Mouse (Mus musculus) telencephalon, adult 2 months (tissue): ENCODE results near the gene Mllt1.

Experiments used
- DNase-seq: peaks from one replicate; pipeline ENCODE4 v3.0.0-alpha.2; 2011; ENCODE audit warnings: low read depth, low spot score

Gene Mllt1

DNA sequence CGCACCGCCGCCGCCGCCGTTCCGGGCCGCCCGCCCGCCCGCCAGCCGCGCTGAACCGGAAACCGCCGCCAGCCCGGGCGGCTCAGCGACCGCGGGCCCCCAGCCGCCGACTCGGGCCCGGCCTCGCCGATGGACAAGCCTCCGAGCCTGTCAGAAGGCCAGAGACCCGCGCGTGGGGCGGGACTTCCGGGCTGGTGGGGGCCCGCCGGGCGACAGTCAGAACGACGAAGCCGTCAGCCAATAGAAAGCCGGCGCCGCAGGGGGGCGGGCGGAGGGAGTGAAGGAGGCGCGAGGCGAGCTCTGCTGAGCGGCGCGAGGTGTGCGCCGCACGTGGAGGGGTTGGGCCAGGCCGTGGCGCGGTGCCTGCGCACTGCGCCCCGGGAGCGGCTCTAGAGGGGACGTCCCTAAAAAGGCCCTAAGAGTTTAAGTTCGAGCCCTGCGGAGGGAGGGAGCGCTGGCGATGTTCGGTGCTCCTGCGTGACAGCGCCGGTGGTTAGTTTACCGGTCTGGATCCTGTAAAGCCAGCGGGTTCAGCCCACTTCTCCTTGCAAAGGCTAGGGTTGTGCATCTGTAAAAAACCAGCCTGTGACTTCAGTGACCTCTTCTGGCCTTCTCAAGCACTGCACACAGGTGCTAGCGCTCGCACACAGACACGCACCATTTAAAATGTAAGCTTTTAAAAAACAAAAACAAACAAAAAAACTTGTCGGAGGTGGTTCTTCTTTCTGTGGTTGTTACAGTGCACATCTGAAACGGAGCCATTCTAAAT lies at the start of gene Mllt1:
Gene Mllt1, minus strand, starts transcription at position 53 of the 769 bp plus-strand sequence.
- DNase-seq = peak; percentile 93

DNA sequence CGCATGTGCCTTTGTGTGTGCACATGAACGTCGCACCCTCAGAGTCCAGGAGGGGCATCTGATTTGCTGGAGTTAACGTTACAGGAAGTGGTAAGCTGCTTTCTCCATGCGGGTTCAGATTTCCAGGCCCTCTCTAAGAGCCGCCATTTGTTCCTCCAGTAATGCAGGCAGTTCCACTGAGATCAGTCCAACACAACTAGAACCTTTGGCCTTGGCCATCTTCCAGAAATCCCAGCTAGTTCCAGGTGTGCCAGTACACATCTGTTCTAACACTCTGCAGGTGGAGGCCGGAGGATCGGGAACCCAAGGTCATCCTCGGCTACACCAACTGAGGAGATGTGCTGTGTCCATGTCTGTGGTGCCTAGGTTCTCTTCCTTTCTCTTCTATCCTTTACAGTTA lies 49.7 kb upstream of the Mllt1 start:
- DNase-seq = no peak

DNA sequence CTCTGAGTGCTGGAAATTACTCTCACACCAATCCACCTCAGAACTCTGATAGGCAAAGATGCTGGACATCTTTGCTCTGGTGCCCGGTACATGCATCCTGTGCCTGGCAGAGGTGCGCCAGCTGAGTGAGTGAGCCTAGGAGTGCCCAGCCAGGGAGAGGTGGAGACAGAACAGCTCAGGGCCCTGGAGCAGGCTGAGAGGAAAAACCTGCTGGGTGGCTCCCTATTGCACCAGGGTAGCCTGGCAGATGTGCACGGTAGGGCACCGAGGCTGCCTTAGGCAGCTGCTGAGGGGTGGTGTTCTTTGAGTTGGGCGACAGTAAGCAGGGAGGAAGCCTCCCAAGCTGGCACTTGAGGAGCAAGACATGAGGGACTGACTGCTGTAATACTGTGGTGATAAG lies 46.8 kb upstream of the Mllt1 start, which contains the start of gene Acer1:
Gene Acer1, minus strand, starts transcription at position 114 of the 400 bp plus-strand sequence.
- DNase-seq = no peak

DNA sequence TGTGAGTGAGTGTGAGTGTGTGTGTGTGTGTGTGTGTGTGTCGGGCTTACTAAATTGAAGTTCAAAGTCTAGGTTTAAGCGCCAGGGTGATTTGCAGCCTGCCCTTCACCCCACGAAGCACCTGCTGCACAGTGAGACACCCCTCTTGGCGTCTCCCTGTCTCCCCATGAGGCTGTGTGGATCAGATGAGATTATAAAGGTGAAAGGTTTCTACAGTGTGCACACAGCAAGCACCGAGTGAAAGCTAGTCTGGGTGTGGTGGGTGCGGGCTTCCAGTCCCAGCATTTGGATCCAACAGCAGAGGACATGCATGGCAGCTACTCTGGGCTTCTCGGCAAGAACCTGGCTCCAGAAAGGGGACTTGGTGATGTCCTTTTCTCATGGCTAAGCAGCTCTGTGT lies 45.8 kb upstream of the Mllt1 start:
- no peak for DNase-seq

DNA sequence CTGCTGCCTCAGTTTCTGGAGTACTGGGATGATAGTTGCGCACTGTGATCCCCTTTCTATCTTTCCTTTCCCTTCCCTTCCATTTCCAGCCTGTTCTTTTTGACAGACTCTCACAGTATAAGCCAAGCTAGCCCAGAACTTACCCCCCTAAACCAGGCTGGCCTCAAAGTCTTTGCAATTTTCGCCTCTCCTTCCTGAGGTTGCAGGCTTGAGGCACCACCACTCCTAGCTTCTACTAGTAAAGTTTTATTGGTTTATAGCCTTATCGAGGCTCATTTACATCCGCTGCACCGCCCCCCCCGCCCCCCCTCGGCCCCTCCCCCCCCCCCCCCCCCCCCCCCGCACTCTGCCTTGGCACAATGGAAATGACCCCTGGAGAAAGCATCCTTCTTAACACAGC lies 44.3 kb upstream of the Mllt1 start:
- DNase-seq = no peak

DNA sequence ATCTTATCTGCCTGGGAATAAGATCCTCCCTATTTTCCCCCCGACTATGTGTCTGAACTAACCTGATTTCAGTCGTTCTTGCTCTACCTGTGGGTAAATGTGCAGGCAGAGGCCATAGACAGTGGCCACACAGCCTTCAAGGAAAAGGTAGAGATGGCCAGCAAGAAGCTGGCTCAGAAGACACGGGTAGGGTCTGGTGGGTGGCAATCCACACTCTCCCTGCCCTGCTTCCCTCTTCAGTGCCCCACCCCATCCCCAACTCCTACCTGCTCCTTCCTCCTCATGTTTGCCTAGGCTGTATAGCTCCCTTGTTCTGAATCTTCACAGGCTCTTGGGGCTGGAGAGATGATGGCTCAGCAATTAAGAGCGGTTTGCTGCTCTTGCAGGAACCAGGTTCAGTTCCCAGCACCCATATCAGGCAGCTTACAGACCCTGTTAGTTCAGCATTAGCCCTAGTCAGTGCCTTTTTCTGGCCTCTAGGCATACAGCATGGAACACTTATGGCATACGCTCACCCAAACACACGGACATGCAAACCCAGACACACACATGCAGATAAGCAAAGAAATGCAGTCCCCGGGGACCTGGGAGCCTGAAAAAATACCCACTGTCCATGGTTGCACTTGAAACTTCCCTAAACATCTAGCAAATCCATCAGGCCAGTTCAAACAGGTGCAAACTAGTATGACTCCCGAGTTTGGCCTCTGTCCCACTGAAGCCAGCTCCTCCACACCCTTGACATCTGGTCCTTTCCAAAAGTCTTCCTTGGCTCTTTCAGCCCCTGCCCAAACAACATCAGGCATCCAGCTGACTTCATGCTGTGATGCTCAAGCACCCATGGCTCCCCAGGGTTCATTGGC lies 41.5 kb upstream of the Mllt1 start:
- DNase-seq = no peak

DNA sequence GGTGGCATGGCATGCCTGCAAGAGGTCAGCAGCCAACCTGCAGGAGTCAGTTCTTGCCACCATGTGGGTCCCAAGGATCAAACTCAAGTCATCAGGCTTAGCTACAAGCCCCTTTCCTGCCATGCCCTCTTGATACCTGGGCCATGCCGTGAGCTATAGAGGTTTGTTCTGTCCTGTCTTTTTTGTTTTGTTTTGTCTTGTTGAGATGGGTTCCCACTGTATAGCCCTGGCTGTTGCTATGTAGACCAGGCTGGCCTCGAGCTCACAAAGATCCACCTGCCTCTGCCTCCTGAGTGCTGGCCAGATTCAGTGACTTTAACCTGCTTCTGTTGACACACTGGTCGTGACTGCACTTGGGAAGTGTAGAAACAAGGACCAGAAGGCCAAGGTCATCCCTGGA lies 40.2 kb upstream of the Mllt1 start:
- no peak for DNase-seq

DNA sequence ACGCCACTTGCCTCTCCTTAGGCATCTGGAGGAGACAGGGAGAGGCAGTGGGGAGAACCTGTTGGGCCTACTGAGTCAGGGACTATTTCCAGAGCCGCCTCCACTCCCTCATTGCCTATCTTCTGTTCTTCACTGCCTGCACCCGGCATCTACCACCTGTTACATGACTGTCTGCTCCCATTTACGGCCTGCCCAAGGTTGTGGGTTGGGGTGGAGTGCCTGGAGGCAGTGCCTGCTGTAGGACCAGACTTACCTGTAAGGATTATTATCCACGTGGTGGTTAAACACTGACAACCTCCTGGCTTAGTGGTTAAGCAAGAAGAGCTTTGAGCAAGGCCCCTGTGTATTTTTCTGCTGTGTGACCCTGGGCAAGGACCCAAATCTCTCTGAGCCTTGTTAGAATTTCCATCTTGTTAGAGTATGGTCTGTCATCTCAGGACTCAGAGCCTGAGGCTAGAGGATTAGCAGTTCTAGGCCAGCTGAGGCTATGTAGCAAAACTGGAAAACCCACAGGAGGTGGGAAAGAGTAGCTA lies 39.6 kb upstream of the Mllt1 start:
- no peak for DNase-seq

DNA sequence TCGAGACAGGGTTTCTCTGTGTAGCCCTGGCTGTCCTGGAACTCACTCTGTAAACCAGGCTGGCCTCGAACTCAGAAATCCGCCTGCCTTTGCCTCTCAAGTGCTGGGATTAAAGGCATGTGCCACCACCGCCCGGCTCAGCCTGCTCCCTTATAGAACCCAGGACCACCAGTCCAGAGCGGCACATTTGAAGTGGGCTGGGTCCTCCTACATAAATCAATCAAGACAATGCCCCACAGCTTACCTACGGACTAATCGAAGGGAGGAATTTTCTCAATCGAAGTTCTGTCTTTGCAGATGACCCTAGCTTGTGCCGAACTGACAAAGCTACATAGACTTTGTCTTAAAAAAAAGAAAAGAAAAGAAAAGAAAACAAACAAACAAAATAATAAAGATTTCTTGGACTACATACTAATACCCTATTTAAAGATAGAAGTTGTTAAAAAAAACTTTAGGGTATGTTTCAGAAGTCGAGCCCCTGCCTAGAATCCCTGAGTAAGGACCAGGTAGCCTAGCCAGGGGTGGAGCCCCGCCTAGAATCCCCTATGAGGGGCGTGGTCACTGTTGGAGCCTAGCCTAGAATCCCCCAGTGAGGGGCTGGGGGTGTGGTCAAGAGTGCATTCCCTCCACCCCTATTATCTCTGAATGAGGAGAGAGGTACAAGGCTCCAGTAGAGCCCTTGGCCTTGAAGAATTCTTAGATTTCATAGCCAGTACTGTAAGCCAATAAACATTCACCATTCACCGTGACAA lies 38.9 kb upstream of the Mllt1 start:
- DNase-seq = no peak

DNA sequence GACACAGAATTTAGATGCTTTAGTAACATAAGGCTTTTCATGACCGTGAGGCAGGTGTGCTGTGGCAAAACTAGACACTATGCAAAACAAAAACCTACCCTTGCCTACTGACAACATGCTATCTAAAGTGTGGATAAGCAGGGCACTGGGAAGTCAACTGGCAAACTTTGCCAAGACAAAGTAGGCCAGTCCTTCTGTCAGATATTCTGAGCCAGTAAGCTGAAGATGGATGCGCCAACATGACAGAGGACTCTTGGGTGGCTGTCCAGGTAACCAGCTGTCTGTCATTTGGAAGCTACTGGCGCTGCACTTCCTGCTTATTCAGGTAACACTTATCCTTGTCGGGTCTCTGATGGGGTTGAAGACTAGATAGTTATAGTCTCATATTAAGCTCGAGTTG lies 34.9 kb upstream of the Mllt1 start:
- no peak for DNase-seq

DNA sequence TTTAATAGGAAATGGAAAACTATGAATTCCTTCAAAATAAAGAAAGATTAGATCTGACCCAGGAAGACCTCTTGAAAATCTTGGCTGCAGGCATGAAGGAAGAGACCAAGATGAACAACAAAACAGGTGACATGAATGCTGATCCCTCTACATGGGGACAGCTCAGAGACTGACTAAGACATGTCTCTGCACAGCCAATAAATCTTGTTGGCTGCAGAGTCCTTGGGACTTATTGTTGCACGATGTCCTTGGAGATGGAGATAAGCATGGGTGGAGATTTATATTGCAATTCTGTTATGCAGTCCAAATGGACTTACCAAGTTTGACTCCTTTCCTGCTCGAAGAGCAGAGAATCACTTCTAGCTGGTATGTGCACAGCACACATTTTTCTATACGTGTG lies 34.1 kb upstream of the Mllt1 start:
- no peak for DNase-seq

DNA sequence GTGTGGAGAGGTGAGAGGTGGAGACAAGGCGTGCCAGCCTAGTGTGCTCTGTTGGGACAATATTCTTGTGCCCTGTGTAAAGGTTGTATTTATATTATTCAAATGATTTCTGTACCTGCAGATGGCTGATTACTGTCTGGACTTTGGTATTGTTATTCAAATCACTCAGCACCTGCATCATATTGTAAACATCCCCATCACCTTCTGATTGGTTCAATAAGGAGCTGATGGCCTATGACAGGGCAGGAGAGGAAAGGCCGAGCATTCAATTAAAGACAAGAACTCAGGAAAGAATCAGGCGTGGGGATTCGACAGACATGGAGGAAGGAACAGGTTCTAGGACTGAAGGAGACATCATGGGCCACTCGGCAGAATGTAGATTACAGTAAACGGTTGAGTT lies 28.4 kb upstream of the Mllt1 start:
- DNase-seq = no peak

DNA sequence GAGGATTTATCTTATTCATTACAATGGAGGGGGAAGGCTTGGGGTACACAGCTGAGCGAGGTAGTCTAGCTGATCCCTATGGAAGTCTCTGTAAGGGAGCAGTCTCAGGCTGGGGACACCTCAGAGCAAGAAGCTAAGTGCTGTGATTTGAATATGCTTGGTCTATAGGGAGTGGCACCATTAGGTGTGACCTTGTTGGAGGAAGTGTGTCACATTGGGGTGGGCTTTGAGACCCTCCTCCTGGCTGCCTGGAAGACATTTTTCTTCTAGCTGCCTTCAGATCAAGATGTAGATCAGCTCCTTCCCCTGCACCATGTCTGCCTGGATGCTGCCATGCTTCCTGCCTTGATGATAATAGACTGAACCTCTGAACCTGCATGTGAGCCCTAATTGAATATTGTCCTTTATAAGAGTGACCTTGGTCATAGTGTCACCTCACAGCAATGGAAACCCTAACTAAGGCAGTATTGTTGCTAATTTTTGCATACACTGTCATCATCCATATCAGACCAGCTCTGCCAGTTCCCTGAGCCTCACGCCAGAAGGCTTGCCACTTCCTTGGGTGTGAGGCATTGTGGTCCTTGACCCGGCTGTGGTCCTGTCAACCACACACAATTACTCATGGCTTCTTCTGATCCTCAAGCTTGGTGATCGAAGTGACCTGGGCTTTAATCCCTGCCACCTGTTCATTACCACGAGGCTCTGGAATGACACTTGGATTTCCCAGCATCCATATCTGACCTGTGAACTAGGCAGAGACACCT lies 27.6 kb upstream of the Mllt1 start:
- no peak for DNase-seq

DNA sequence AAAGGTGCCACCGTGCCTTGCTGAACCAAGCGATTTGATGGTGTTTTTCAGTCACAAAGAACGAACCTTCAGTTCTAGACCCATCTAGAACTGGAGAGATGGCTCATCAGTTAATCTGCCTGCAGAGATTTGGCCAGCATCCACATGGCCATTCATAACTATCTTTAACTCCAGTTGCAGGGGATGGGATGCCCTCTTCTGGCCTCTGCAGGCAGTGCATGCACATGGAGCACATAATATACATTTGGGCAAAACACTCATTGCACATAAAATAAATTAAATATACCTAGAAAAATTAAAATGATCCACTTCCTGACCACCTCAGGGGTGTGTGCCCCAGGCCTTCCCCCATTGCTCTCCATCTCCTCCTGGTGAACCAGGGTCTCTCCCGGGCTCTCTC lies 26.7 kb upstream of the Mllt1 start:
- no peak for DNase-seq

DNA sequence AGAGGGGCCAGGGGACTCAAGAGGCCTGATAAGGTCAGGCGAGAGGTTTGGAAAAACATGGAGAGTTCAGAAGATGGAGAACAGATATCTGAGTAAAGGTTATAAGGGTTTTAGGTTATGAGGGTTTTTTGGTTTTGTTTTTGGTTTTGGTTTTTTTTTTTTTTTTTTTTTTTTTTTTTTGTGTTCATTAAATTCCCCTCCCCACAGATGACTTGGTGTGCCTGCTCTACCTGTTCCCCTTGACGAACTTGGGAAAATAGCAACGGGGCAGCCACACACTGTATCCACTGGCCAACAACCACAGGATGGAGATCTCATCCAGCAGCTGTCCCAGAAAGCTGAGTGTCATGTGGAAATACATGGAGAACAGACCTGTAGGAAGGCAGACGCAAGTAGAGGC lies 23.5 kb upstream of the Mllt1 start:
- no peak for DNase-seq

DNA sequence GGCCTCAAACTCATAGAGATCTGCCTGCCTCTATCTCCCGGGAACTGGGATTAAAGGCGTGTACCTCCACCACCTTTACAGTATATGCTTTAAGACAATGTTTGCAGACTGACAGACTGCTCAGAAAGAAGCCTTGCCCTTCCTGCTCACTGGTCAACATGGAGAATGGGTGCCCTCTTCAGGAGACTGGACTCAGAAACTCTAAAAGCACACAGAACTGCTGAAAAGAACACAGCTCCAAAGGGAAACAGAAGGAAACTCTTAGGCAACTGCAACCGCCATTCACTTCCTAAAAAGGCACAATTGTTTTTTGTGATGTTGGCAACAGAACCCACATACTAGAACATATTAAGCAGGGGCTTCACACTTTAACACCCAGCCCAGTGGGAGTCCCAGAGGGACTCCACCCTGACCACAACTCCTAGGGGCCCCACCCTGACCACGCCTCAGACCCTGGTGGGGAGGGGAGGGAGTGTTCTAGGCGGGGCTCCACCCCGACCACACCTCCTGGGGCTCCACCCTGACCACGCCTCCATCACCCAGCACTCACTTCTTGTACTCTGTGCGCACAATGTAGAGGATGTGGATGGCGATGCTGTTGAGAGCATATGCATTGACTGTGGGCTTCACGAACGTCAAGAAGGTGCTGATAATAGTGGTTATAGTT lies 22.7 kb upstream of the Mllt1 start:
- no peak for DNase-seq

DNA sequence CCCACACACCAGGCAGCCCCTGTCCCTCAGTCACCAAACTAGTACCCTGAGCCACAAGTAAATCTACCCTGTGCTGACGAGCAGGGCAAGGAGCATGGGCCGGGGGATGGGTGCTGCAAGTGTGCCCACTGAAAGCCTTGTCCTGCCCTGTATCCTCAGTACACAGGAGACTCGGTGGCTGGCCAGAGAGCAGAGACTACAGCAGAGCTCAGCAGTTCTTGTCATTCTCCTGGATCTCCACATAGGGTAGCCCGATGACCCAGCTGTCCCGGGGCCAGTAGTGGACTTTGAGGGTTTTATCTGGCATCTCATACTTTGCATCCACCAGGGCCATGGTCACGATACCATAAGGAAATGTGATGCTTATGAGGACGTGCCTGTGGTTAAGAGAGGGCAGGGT lies 19.7 kb upstream of the Mllt1 start:
- no peak for DNase-seq

DNA sequence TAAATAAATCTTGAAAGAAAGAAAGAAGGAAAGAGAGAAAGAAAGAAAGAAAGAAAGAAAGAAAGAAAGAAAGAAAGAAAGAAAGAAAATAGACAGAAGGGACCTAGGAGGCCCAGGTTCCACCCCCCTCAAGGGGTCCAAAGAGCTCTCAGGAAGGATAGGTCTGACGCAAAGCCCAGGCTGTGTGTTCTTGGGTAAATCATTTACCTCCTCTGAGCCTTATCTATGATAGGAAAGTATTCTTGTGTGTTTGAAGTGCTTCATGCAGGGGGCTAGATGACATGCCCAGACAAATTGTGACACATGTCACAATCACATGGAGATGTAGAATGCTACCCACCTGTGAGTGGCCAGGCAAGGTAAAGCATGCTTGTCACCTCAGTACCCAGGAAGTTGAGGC lies 17.4 kb upstream of the Mllt1 start:
- DNase-seq = no peak

DNA sequence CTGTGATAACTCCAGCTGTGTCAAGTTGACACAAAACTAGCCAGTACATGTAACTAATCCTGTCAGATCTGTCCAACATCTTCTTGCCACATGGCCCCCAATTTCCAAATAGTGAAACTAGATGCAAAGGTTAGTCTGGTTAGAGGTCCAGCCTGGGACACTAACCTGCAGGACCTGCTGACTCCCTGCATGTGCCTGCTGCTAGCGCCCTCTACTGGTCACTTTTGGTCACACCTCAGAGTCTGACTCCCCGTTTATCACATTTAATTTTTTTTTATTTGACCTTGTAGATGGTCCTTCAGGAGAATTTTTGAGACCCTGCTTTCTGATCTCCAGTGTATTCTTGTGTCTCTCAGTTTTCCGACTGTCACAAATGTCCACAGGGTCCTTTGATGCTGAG lies 15.7 kb upstream of the Mllt1 start:
- DNase-seq = no peak

DNA sequence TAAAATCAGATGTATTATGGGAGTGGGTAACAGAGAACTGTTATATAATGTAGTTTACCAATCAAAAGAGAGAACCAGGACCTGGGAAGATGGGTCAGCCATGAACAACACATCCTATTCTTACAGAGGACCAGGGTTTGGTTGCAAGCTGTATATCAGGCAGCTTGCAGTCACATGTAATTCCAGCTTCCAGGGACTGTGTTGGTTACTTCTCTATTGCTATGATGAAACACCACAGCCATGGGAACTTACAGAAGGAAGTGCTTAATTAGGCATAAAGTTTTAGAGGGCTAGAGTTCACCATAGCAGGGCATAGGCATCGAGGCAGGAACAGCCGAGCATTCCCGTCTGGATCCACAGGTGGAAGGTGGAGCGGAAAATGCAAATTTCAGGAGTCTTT lies 3.5 kb upstream of the Mllt1 start:
- no peak for DNase-seq

DNA sequence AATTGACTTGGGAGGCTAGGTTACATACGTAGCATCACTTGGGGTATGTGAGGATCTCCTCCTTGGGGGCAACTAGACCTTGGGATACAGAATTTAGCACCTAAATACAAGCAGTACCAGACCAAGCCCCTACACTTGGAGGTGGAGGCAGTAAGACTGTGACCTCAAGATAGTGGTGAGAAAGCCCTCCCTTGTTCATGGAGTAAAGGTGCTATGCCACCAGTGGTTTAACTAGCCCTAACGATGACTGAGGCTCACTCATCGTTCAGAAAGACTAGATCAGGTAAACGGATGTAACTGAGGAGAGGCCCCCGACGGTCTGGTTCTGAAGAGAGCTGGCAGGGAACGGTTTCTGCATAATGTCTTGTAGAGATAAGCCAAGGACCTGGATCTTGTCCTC lies 1.5 kb upstream of the Mllt1 start:
- no peak for DNase-seq
